Mouse (Mus musculus) left cerebral cortex, adult 18-20 months (tissue): Measurements from ENCODE around the gene 2310022A10Rik. TPM values are rescaled to one million over a fixed set of nuclear protein-coding genes. Genes with fewer than 3 reads are reported as not detected.

Experiments
- DNase-seq, 2 experiments: peaks; one replicate each; pipeline ENCODE4 v3.0.0; 2021 to 2022; ENCODE audit warnings: low spot score in 2 of 2, mixed read lengths in 1 of 2
- total RNA-seq, 2 experiments: library from RNA; stranded (reverse); gene quantifications; 2 replicates each; pipeline ENCODE4 v1.2.3; 2021

2310022A10Rik gene
- total RNA-seq, 2 experiments from 2014 or later, result 30.5 to 33.0 TPM

DNA sequence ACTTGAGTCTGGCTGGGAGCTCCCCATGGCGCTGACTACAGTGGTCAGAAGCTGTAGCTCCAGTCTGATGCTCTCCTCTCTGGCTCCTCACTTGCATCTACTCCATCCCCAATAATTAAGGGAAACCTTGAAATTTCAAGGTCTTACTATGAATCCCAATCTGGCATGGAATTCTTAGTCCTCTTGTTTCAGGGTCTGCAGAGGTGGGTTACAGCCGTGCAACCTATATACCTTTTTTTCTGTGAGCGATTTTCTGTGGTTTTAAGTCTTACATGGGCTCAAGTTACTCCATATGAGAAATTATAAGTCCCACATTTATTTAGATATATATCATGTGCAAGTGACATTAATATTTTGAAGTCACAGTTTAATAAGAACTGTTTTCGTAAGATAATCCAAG, 37.1 kb downstream of the 2310022A10Rik start:
- no peak for DNase-seq

DNA sequence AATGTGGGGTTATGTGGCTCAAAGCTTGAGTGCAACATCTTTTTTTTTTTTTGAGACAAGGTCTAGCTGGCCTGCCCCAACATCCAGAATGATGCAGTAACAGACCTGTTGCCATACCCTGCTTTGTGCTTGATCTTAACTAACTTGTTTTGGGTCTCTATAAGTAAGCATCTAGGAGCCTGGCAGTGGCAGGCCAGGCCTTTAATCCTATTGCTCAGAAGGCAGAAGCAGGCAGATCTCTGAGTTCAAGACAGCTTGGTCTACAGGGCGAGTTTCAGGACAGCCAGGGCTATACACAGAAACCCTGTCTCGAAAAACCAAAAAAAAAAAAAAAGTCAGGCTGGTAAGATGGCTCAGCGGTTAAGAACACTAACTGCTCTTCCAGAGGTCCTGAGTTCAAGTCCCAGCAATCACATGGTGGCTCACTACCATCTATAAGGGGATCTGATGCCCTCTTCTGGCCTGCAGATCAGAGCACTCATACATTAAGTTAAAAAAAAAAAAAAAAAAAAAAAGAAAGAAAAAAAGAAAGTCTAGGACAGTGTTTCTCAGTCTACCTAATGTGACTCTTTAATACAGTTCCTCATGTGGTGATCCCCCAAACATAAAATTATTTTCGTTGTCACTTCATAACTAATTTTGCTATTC, 37.7 kb downstream of the 2310022A10Rik start:
- DNase-seq, result no peak

DNA sequence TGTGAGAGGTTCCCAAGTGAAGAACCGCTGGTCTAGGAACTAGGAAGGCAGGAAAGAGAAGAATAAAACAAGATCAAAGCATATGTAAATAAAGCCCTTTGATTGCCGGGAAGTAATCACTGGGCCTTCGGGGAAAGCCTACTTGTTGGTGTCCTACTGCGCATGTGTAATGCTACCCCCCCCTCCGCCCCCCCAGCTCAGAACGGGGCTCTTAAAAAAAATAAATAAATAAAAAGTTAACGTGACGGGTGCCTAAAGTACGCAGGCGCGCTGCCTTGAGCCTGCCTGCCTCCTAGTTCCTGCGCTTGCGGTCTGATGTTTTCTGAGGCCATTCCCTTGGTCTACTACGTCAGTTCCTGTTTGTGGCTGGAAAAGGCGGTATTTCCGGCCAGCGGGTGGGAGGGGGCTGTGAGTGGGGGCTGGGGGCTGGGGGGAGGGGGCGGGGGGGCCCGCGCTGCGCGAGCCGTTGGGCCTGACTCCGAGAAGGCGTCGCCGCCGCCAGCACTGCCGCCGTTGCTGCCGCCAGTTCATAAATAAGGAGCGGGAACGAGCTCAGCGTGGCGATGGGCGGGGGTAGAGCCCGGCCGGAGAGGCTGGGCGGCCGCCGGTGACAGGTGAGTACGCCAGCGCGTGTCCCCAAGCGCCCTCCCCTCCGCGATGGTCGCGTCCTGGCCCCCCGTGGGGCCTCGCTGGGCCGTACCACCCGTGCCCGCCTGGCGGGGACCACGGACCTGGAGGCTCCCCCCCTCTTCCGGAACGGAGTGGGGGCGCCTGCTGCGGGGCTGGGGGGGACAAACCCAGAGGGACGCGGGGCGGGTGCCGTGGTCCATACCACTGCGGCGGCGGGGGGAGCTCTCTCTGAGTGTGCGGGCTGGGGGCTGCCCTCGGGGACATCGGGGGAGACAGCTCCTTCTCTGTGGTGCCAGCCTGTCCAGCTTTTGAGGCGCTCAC, 38.5 kb downstream of the 2310022A10Rik start, which contains the start of gene Akt2:
Gene Akt2 (plus strand): TSS at position 287 of the 951 bp plus-strand sequence.
- DNase-seq, result peak; percentile 88 to 91

DNA sequence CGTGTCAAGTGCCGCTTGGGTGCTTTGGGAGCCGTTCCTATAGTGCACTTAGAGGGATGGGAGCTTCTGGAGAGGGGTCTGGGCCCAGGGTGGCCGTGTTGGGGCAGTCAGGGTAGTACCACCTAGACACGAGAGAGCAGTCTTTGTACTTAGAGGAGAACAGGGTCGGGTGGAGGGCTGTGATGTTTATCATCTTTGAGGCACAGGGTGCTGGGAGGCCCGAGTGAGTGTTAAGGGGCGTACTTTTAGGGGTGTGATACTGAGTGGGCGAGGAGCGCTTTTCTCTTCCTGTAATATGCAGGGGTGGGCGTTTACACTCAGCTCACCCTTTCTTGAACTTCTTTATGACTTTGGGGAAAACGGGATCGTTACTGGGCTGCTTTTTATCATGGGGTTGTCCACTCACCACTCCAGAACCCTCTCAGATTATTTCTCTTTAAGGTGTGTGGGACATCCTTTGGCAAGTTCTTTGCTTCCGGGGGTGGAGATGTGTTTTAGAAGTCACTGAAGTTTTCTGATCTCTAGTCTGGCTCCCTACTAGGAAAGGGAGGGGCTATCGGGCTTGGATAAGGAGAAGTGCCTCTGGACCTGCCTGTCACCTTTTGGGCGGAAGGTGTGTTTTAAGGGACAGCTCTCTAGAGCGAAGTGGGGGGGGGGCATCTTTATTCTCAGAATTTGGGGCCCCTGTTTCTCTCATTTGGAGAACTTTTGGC, 39.3 kb downstream of the 2310022A10Rik start:
- peak; percentile 36 to 47 for DNase-seq

DNA sequence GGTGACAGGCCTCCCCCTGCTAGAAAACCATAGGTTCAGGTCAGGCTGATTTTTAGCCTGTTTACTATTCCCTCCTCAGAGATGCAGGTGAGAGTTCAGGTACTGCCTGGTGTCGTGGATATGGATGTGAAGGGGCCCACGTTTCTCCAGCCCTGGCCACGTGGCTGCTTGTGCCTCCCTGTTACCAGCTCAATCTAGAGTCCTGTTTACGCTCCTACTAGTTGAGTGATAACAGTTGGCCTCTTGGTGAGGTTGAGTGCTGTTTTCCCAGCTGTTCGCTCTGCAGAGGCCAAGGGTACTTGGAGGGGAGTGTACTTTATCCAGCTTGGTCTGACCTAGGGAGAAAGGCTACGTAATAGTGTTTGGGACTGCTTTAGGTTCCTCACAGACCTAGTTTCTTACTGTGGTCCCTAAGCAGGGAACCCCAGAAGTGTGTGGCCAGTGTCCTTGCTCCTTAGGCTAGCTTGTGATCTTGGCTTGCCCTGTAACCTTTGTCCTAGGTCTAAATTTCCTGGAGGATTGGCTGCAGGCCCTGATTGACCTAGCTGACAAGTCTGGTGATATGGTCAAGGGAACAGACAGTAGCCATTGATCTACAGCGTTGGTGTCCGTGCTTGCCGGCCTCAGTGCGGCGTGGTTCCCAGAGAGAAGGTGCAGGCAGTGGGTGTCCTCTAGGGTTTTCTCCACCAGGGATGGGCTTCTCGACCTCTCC, 40.1 kb downstream of the 2310022A10Rik start:
- no peak for DNase-seq

DNA sequence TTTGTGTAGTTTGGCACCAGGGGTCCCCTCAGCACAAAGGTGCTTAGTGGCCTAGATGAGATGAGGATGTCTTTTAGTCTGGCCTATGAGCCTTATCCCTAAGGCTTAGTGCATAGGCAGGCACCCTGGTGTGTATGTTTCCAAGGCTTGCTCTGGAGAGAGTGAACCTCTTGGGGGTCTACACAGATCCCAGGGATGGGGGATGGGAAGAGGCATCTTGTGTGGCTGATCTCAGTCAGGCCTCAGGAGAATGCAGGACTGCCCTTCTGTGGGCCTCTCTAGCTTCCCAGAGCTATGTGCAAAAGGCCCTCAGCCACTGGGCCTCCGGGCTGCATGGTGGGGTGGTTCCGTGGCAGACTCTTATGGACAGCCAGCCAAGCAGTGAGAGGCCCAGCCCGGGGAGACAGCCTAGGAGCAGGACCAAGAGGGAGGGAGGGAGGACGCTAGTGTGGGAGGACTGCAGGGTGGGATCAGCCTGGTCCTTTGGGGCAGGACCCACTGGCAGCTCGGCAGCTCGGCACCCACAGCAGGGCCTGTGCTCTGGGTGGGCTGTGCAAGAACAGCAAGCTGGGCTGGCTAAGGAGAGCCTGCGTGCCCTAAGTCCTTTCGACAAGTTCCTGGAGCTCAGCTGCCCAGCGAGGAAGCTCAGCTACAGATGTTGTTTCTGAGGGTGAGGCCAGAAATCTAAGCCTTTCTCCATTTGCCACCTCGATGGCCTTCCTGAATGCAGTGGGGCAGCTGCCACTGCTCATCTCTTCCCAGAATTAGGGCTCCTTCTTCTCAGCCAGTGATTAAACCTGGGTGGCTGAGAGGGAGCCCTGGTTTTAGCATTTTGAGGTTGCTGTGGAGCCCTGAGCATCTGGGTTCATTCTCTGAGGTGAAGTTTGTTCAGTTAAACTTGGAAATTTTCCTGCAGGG, 43.8 kb downstream of the 2310022A10Rik start:
- DNase-seq, result no peak

DNA sequence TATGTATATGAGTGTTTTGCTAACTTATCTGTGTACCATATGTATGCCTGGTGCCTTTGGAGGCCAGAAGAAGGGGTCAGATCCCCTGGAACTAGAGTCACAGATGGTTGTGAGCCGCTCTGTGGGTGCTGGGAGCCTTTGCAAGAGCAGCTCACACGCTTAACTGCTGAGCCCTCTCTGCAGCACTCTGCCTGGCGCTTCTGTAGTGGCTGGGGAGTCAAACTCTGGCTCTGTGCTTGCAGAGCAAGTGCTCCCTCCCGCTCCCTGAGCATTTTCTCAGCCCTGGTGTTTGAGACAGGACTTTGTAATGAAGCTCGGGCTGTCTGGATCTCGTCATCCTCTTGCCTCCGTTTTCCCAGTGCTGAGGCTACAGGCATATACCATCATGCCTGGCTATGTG, 45.0 kb downstream of the 2310022A10Rik start:
- DNase-seq, result no peak

DNA sequence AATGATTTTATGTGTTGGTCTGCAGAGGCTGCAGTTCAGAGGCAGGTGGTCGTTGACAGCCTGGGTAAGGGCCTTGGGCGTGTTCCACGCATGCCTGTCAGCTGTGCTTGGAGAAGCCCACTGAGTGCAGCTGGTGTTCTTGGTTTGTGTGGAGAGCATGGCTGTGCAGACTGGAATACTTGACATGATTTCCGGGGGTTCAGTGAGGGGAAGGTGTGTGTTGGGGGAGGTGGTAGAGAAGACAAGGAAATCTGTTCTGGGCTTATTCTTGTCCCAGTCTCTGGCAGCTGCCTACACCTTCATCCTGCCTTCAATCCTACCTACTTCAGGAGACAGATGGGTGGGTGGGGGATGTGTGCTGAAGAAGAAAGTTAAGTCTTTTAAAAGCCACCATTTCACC, 48.6 kb downstream of the 2310022A10Rik start:
- peak; percentile 60 to 82 for DNase-seq

DNA sequence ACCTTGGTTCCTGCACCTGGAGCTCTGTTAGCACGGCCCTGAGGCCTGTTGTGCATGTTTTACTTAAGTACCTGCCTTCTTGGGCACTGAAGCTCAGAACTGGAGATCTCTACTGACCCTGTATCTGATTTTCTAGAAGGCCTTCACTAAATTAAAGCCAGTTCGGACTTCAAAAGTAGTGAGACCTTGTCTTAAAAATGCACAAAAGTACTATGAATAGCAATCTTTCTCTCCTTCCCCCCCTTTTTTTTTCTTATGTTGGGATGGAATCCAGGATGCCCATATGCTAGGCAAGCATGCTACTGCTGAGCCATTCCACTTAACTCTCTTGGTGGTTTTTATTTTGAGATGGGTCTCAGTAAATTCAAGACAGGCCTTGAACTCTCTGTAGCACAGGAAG, 49.1 kb downstream of the 2310022A10Rik start:
- no peak for DNase-seq

DNA sequence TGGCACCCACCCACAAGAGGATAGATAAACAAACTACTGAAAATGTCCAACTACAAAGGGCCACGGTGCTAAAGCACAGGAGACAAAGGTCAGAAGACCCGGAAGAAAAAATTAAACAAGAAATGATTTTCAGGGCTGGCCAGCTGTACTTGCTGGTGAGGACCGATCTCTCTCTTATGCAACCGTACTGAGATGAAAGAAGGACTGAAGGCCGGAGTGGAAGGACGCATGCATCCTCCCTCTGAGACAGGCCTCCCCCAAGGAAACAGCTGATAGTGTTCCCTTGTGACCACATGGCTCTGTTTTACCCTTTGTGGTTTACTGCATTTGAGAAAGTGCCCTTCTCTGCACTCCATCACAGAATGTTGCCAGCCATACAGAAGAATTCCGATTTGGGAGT, 49.8 kb downstream of the 2310022A10Rik start:
- no peak for DNase-seq

DNA sequence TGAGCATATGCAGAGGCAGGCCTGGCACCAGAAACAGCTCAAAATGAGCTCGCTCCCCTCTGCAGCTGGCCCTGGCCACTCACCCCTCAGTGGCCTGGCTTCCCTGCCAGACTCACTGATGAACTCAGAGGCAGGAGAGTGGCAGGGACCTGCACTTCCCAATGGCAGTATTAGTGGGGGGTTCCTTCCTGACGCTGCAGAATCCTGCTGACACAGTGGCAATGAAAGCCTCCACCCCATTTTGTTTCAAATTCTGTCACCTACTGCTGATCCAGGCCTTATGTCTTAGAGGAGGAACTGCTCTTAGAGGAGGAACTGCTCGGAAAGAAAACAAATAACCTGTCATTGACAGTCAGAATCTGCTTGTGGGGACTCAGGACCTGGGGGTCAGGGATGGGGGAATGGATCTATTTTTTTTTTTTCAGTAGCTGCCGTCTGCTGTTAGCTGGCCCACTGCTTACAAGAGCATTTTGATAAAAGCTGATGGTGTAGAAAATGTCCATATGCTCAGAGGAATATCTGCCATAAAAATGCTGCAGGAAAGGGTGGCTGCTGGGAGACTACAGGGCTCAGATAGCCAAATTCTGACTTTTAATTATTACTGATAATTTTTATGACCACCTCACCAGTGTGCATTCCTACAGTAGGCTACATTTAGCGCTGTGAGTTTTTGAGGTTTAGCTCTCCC, 51.8 kb downstream of the 2310022A10Rik start:
- DNase-seq, result no peak

DNA sequence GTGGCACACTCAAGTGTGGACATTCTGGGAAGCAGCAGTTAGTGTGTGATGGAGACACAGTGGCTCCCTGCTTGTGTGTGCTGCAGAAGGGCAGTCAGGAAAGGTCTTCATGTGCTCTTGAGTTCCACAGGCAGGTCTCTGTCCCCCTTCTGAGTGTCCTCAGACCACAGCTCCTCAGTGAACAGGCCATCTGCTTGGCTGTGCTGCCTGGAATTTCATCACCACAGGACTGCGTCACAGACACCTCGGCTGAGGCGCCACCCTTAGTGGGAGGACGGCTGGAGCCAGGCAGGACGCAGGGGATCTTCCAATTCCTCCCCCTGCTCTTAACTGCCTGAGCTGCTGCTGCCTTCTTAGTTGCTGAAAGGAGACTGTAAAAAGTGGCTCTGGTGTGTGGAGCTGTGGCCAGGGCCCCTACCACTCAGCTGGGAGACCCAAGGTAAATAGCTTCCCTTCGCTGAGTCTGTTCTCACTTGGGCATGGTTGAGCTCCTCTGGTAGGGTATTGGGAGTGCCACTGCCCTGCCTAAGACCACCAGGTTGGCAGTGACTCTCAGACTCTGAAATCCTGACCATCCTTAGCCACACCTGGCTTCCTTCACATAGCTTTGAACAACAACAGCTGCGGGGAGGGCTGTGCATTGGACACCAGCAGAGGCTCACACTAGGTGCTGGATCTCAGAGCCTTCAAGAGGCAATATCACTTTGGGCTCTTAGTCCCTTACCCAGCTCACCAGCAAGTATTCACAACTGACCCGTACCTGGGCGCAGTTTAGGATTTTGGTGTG, 52.7 kb downstream of the 2310022A10Rik start:
- DNase-seq, result peak; percentile 74 to 86

DNA sequence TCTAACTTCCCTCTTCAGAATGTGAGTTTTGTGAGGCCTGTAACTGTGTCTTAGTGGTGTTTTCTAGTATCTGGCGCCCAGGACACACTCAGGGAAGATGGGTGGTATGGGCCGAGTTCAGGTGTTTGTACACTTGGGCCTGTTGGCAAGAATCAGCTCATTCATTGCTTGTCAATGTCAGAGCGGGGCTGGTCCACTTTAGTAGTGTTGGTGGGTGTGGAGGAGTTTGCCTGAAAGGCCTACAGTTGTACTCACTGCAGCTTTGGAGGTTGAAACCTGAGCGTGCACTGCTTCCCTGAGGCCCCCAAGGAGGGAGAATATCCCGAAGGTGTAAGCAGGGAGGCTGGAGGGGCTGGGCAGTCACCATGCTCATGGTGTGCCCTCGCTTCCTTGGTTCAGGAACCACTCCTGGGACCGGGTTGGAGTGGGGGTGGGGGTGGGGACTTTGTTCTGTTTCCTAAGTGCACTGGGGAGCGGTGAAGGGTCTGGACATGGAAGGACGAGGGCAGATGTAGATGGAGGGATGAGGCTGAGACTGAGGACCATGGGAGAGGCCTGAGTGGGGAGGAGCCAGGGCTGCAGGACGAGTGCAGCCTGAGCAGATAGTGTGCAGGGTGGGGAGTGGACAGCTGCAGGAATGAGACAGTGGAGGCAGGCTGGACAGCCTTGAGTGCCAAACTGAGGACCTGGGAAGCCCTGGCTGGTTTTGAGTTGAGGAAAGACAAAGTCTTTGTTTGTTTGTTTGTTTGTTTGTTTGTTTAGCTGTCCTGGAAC, 53.6 kb downstream of the 2310022A10Rik start:
- no peak for DNase-seq

DNA sequence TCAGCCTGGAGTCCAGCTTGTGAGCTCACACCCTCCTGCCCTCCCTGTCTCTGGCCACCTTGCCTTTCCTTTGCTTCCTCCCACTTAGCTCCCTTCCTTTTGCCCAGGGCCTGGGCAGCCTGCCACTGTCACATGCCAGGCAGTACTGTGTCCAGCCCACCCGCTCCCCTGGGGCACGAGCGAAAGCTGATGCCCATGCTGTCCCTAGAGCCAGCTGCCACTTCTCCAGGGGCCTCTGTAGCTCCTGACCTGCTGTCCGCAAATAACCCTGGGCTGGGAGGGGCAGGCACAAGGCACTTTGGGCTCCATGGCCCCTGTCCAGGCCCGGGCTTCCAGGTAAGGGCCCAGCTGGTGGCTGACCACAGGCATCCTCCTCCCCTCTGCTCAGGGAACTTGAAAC, 54.5 kb downstream of the 2310022A10Rik start:
- peak in 1 of 2 experiments; percentile 44 for DNase-seq

DNA sequence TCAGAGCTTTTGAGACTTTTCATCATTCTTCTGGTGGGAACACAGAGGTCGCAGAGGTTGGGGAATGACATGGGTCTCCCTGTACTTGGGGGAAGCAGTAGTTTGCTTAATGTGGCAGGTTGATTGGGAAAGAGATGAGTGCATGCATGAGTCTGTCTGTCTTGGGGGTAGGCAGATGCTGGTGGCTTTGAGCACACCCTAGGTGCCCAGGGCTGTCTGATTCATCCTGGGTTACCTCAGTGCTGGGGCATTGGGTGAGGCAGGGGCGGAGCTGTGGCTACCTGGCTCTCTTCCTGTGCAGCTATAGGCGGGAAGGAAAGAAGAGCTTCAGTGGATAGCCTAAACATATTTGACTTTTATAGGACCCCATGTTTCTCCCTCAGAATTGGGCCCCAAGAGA, 55.1 kb downstream of the 2310022A10Rik start:
- DNase-seq, result no peak

DNA sequence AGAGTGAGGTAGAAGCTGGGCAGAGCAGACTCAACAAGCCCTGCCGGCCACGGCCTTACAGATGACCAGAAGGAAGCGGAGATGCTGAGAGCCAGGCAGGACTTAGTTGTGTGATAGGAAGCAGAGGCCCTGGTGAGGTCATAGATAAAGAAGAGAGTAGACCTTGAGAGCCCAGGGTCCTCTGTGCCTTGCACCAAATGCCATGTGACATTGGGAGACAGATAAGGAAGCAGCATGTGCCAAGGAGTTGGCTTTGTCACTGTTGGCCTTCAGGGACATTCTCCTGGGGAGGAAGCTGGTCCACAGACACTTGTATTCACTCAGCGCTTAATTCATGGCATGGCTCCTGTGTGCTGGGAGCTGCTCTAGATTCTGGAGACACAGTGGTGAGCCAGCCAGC, 56.3 kb downstream of the 2310022A10Rik start:
- no peak for DNase-seq

DNA sequence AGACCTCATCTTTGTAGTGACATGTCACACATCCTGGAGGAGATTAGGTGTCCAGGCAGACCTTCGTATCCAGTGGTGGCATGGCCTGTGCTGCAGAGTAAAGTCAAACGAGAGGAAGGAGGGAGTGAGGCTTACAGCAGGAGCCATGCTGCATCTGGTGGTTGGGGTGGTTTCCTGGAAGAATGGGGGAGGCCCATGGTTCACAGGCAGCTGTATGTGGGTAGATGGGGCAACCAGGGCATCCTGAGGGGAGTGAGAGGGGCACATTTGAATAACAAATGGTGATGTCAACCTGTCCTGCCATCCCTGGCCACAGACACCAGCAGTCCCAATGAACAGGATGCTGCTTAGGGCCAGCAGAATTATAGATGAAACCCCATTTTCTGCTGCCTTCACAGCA, 56.7 kb downstream of the 2310022A10Rik start:
- DNase-seq, result no peak

DNA sequence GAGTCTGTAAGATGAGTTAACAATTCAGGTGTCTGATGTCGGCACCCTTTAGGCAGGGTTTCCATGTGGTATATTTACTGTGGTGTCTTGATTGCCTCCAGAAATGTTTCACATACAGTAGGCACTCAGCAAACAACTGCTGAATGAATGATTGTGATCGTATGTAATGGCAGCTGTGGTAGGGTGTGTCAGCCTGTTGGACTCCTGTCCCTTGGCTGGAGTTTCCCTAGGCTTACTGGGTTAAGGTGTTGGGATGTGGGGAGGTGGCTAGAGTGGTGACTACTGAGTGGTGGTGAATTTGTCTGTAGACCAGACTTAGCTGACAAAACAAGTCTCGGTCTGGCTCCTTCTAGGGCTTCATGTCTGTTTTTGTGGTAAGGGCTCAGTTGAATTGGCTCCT, 57.3 kb downstream of the 2310022A10Rik start:
- no peak for DNase-seq
